Mouse (Mus musculus) retina, adult 2 months (tissue): ENCODE measurements around the gene Gm15107.
"Not testable (repeated sequence)": the region's sequence is repeated elsewhere in the genome, so short reads cannot be mapped to it uniquely, and the experiment has no call there.

Experiments
- DNase-seq: peaks from one replicate; pipeline ENCODE4 v3.0.0-alpha.2; 2012; ENCODE audit warnings: low read depth, low spot score

Gm15107 gene

DNA sequence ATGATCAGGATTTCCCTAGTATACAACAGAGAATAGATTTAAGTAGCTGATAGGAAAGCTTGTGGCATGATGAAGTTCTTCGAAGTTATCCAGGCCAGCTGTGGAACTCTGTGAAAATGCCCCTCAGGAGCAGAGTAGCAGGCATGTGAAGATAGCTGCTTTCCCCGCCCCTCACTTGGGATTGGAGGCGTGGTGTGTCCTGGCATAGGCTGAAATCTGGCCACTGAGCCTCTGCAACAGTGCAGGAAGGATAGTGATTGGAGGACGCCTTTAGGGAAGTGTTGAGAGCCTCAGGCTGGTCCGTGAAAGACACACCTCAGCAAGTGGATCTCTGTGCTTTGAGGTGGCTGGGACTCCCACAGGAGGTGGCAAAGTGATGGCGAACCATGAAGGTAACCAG, at the start of gene Gm15107:
TSS of gene Gm15107 (plus strand) at position 301 of the 400 bp plus-strand sequence.
- not testable (repeated sequence) for DNase-seq
